Mouse (Mus musculus): ENCODE measurements around the gene Adora1. TPM values are rescaled to one million over a fixed set of nuclear protein-coding genes. Genes with fewer than 3 reads are reported as not detected.
A peak's percentile ranks its signal among the peaks of the same experiment; 100 is the strongest.

Adora1 gene
- polyA plus RNA-seq, 1 experiment from 2014 or later = 0.84 TPM

GRCm38 (mm10) chr1:134243948-134244914 is 9.0 kb upstream of the Adora1 start:
- H3K27me3 ChIP-seq (ENCODE audit: control insufficient read depth, insufficient read depth, low read length) = no peaks in the 10 kb centered on the region
- ATAC-seq (replicated peaks; ENCODE audit: low FRiP score) (peak; percentile 78), DNase-seq (ENCODE audit: low spot score) (peak; percentile 92)
- no peak overlapping the region for H3K27ac ChIP-seq (ENCODE audit: low read depth, low read length)
- WGBS = 26% methylated on average over 35 of the region's 35 CpGs
- H3K4me1 ChIP-seq (replicated peaks; ENCODE audit: control insufficient read depth, insufficient read depth, low read length) = 0 out of 2 replicates have a peak, but pooled peaks cover 2% of the 10 kb centered on the region
- H3K4me3 ChIP-seq (ENCODE audit: low read depth, low read length) = no peak overlapping the region
- H3K36me3 ChIP-seq (ENCODE audit: control insufficient read depth, insufficient read depth, low read length) = no peaks in the 10 kb centered on the region
- H3K9me3 ChIP-seq (ENCODE audit: control insufficient read depth, low read length) = no peaks in the 10 kb centered on the region
- H3K4me2 ChIP-seq (ENCODE audit: low read depth, low read length, severe bottlenecking) = peak overlapping the region; percentile 38
- peak overlapping the region; percentile 27; the same call in 1 of the 2 replicates for H3K9ac ChIP-seq (ENCODE audit: low read length)

GRCm38 (mm10) chr1:134243505-134243904 is 8.3 kb upstream of the Adora1 start:
- Histone ChIP-seq H3K27ac (ENCODE audit: low read depth, low read length) (no peak overlapping the region), H3K36me3 (ENCODE audit: control insufficient read depth, insufficient read depth, low read length) (no peaks in the 10 kb centered on the region), H3K9me3 (ENCODE audit: control insufficient read depth, low read length) (no peaks in the 10 kb centered on the region), H3K9ac (ENCODE audit: low read length) (no peak overlapping the region), H3K4me2 (ENCODE audit: low read depth, low read length, severe bottlenecking) (no peak overlapping the region), H3K27me3 (ENCODE audit: control insufficient read depth, insufficient read depth, low read length) (no peaks in the 10 kb centered on the region), H3K4me3 (ENCODE audit: low read depth, low read length) (no peak overlapping the region), H3K4me1 (replicated peaks; ENCODE audit: control insufficient read depth, insufficient read depth, low read length) (0 out of 2 replicates have a peak, but pooled peaks cover 2% of the 10 kb centered on the region)
- no peak for ATAC-seq (replicated peaks; ENCODE audit: low FRiP score)
- DNase-seq (ENCODE audit: low spot score) = no peak
- WGBS = 76% methylated on average over 6 of the region's 6 CpGs

- Histone ChIP-seq H3K9ac (ENCODE audit: low read length) (no peak overlapping the region), H3K27ac (ENCODE audit: low read depth, low read length) (no peak overlapping the region), H3K9me3 (ENCODE audit: control insufficient read depth, low read length) (no peaks in the 10 kb centered on the region), H3K4me1 (replicated peaks; ENCODE audit: control insufficient read depth, insufficient read depth, low read length) (0 out of 2 replicates have a peak, but pooled peaks cover 2% of the 10 kb centered on the region), H3K27me3 (ENCODE audit: control insufficient read depth, insufficient read depth, low read length) (no peaks in the 10 kb centered on the region), H3K4me2 (ENCODE audit: low read depth, low read length, severe bottlenecking) (no peak overlapping the region), H3K4me3 (ENCODE audit: low read depth, low read length) (no peak overlapping the region), H3K36me3 (ENCODE audit: control insufficient read depth, insufficient read depth, low read length) (no peaks in the 10 kb centered on the region)
- DNase-seq (ENCODE audit: low spot score) (no peak), ATAC-seq (replicated peaks; ENCODE audit: low FRiP score) (no peak)
- 78% methylated on average over 2 of the region's 2 CpGs for WGBS
These were observed 7.1 kb upstream of the Adora1 start for GRCm38 (mm10) chr1:134242286-134242685.

GRCm38 (mm10) chr1:134241298-134241697 is 6.1 kb upstream of the Adora1 start:
- WGBS = 77% methylated on average over 8 of the region's 8 CpGs
- peaks cover 3% of the 10 kb centered on the region; the same call in 1 of the 2 replicates for H3K27me3 ChIP-seq (ENCODE audit: control insufficient read depth, insufficient read depth, low read length)

GRCm38 (mm10) chr1:134240701-134241100 is 5.5 kb upstream of the Adora1 start:
- Histone ChIP-seq H3K4me3 (ENCODE audit: low read depth, low read length) (no peak overlapping the region), H3K27ac (ENCODE audit: low read depth, low read length) (no peak overlapping the region), H3K27me3 (ENCODE audit: control insufficient read depth, insufficient read depth, low read length) (peaks cover 9% of the 10 kb centered on the region), H3K36me3 (ENCODE audit: control insufficient read depth, insufficient read depth, low read length) (no peaks in the 10 kb centered on the region), H3K9me3 (ENCODE audit: control insufficient read depth, low read length) (no peaks in the 10 kb centered on the region), H3K4me2 (ENCODE audit: low read depth, low read length, severe bottlenecking) (no peak overlapping the region), H3K4me1 (replicated peaks; ENCODE audit: control insufficient read depth, insufficient read depth, low read length) (0 out of 2 replicates have a peak, but pooled peaks cover 2% of the 10 kb centered on the region), H3K9ac (ENCODE audit: low read length) (no peak overlapping the region)
- no peak for ATAC-seq (replicated peaks; ENCODE audit: low FRiP score)
- DNase-seq (ENCODE audit: low spot score) = no peak
- 83% methylated on average over 9 of the region's 9 CpGs for WGBS

More at GRCm38 (mm10) chr1:134241298-134241697, 6.1 kb upstream of the Adora1 start:
- ATAC-seq (replicated peaks; ENCODE audit: low FRiP score) (no peak), DNase-seq (ENCODE audit: low spot score) (no peak)
- Histone ChIP-seq H3K4me2 (ENCODE audit: low read depth, low read length, severe bottlenecking) (no peak overlapping the region), H3K4me3 (ENCODE audit: low read depth, low read length) (no peak overlapping the region), H3K27ac (ENCODE audit: low read depth, low read length) (no peak overlapping the region), H3K9ac (ENCODE audit: low read length) (no peak overlapping the region), H3K36me3 (ENCODE audit: control insufficient read depth, insufficient read depth, low read length) (no peaks in the 10 kb centered on the region), H3K4me1 (replicated peaks; ENCODE audit: control insufficient read depth, insufficient read depth, low read length) (0 out of 2 replicates have a peak, but pooled peaks cover 2% of the 10 kb centered on the region), H3K9me3 (ENCODE audit: control insufficient read depth, low read length) (no peaks in the 10 kb centered on the region)

- H3K9ac ChIP-seq (ENCODE audit: low read length) = no peak overlapping the region
- no peak overlapping the region for H3K4me3 ChIP-seq (ENCODE audit: low read depth, low read length)
- no peaks in the 10 kb centered on the region for H3K36me3 ChIP-seq (ENCODE audit: control insufficient read depth, insufficient read depth, low read length)
- H3K4me2 ChIP-seq (ENCODE audit: low read depth, low read length, severe bottlenecking) = no peak overlapping the region
- no peak overlapping the region for H3K27ac ChIP-seq (ENCODE audit: low read depth, low read length)
- 87% methylated on average over 3 of the region's 3 CpGs for WGBS
- peaks cover 7% of the 10 kb centered on the region for H3K4me1 ChIP-seq (replicated peaks; ENCODE audit: control insufficient read depth, insufficient read depth, low read length)
- DNase-seq (ENCODE audit: low spot score) = no peak
- peaks cover 37% of the 10 kb centered on the region for H3K27me3 ChIP-seq (ENCODE audit: control insufficient read depth, insufficient read depth, low read length)
- no peak for ATAC-seq (replicated peaks; ENCODE audit: low FRiP score)
- H3K9me3 ChIP-seq (ENCODE audit: control insufficient read depth, low read length) = no peaks in the 10 kb centered on the region
These were observed 2.2 kb upstream of the Adora1 start for GRCm38 (mm10) chr1:134237438-134237837.

- no peak overlapping the region for H3K4me3 ChIP-seq (ENCODE audit: low read depth, low read length)
- H3K27ac ChIP-seq (ENCODE audit: low read depth, low read length) = no peak overlapping the region
- 35% methylated on average over 3 of the region's 3 CpGs for WGBS
- H3K9me3 ChIP-seq (ENCODE audit: control insufficient read depth, low read length) = no peaks in the 10 kb centered on the region
- H3K36me3 ChIP-seq (ENCODE audit: control insufficient read depth, insufficient read depth, low read length) = no peaks in the 10 kb centered on the region
- ATAC-seq (replicated peaks; ENCODE audit: low FRiP score) (no peak), DNase-seq (ENCODE audit: low spot score) (peak; percentile 44)
- H3K4me1 ChIP-seq (replicated peaks; ENCODE audit: control insufficient read depth, insufficient read depth, low read length) = peaks cover 7% of the 10 kb centered on the region
- peaks cover 37% of the 10 kb centered on the region for H3K27me3 ChIP-seq (ENCODE audit: control insufficient read depth, insufficient read depth, low read length)
- H3K4me2 ChIP-seq (ENCODE audit: low read depth, low read length, severe bottlenecking) = no peak overlapping the region
- no peak overlapping the region for H3K9ac ChIP-seq (ENCODE audit: low read length)
These were observed 911 bp upstream of the Adora1 start for GRCm38 (mm10) chr1:134236142-134236541.

- DNase-seq (ENCODE audit: low spot score) (peak; percentile 61), ATAC-seq (replicated peaks; ENCODE audit: low FRiP score) (0 out of 2 replicates have a peak, but pooled peaks have one; percentile 12)
- under 1% methylated on average over 41 of the region's 41 CpGs for WGBS
- Histone ChIP-seq H3K27me3 (ENCODE audit: control insufficient read depth, insufficient read depth, low read length) (peaks cover 37% of the 10 kb centered on the region), H3K4me2 (ENCODE audit: low read depth, low read length, severe bottlenecking) (peak overlapping the region; percentile 60), H3K4me1 (replicated peaks; ENCODE audit: control insufficient read depth, insufficient read depth, low read length) (peaks cover 7% of the 10 kb centered on the region), H3K4me3 (ENCODE audit: low read depth, low read length) (peak overlapping the region; percentile 30), H3K9ac (ENCODE audit: low read length) (no peak overlapping the region; the same call in 1 of the 2 replicates), H3K9me3 (ENCODE audit: control insufficient read depth, low read length) (no peaks in the 10 kb centered on the region), H3K36me3 (ENCODE audit: control insufficient read depth, insufficient read depth, low read length) (no peaks in the 10 kb centered on the region), H3K27ac (ENCODE audit: low read depth, low read length) (no peak overlapping the region)
These were observed 508 bp downstream of the Adora1 start for GRCm38 (mm10) chr1:134234455-134235390.
